8 mouse cellular contexts compared by ENCODE assay signal in the genomic region with DNA sequence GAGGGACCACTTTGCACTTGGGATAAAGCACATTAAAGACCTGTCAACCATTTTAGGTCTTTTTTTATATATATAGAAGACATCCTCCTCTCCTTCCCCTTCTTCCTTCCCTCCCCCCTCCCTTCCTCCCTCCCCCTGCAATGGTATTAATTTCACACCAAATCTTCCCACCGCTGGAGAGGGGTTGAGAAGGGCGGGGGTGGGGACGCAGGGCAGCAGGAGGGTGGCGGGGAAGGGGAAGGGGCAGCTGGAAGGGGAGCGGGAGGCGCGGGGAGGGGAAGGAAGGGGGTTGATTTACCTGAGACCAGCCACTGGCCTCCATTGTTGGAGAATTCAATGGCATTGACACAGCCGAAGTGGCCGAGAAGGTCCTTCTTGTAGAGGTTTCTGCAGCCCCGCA. TPM values are rescaled to one million over a fixed set of nuclear protein-coding genes. Genes with fewer than 3 reads are reported as not detected.
A peak's percentile ranks its signal among the peaks of the same experiment; 100 is the strongest.
DNase-seq lines count a peak whose midpoint lies in the region; ATAC-seq and TF ChIP-seq lines count a peak whose summit lies in the region.

No protein-coding gene starts in this region.

- H3K36me3 ChIP-seq in thymus, adult 2 months (ENCODE audit: control insufficient read depth, insufficient read depth, low read length), result no peaks in the 10 kb centered on the region
- H3K36me3 ChIP-seq in intestine, embryonic 16.5 days (ENCODE audit: control insufficient read depth, insufficient read depth, low read length), result no peaks in the 10 kb centered on the region

- H3K9ac ChIP-seq in intestine, embryonic 16.5 days (ENCODE audit: low read depth, low read length), result peak overlapping the region; percentile 97

- peak; percentile 5 for ATAC-seq in intestine, embryonic 16.5 days

- TF ChIP-seq CTCF in cerebellum, adult 2 months (IDR thresholded peaks at IDR 0.05; ENCODE audit: borderline replicate concordance, insufficient read depth, low read depth, low read length), result no peak
- no peak for TF ChIP-seq CTCF in thymus, adult 2 months (IDR thresholded peaks at IDR 0.05; ENCODE audit: borderline replicate concordance, control insufficient read depth, extremely low read depth, insufficient read depth, low read length, poor library complexity)
- no peak for TF ChIP-seq CTCF in olfactory bulb, adult 2 months (IDR thresholded peaks at IDR 0.05; ENCODE audit: insufficient read depth, low read depth, low read length)

- peak overlapping the region; percentile 81 for H3K4me2 ChIP-seq in intestine, embryonic 16.5 days (ENCODE audit: low read depth, low read length)

- H3K27me3 ChIP-seq in cerebellum, adult 2 months (ENCODE audit: control insufficient read depth, insufficient read depth, low read length), result no peaks in the 10 kb centered on the region
- no peaks in the 10 kb centered on the region for H3K27me3 ChIP-seq in thymus, adult 2 months (ENCODE audit: control insufficient read depth, insufficient read depth, low read length)
- no peaks in the 10 kb centered on the region for H3K27me3 ChIP-seq in intestine, embryonic 16.5 days (replicated peaks; ENCODE audit: control insufficient read depth, insufficient read depth, low read length)

- H3K4me1 ChIP-seq in cerebellum, adult 2 months (ENCODE audit: control insufficient read depth, insufficient read depth, low read length), result no peaks in the 10 kb centered on the region
- H3K4me1 ChIP-seq in thymus, adult 2 months (replicated peaks; ENCODE audit: control insufficient read depth, insufficient read depth, low read length), result peaks cover 4% of the 10 kb centered on the region
- H3K4me1 ChIP-seq in intestine, embryonic 16.5 days (ENCODE audit: control insufficient read depth, insufficient read depth, low read length), result peaks cover 19% of the 10 kb centered on the region
- peaks cover 3% of the 10 kb centered on the region; the same call in 1 of the 2 replicates for H3K4me1 ChIP-seq in olfactory bulb, adult 2 months (ENCODE audit: control insufficient read depth, insufficient read depth, low read length)

- H3K9me3 ChIP-seq in intestine, embryonic 16.5 days (ENCODE audit: control insufficient read depth, low read length), result no peaks in the 10 kb centered on the region

- DNase-seq in cerebellum, adult 2 months, result no peak
- DNase-seq in cerebellum, adult 9-10 months, result no peak
- no peak for DNase-seq in thymus, adult 2 months
- no peak for DNase-seq in thymus, postnatal 14 days
- DNase-seq in left cerebral cortex, adult 18-20 months (ENCODE audit: low spot score in 2 of 2), result no peak
- DNase-seq in right cerebral cortex, postnatal 4 days, result no peak

- 0% methylated on average over 9 of the region's 10 CpGs for WGBS in cerebellum, adult 2 months
- 0% methylated on average over 6 of the region's 10 CpGs for WGBS in thymus, adult 2 months
- 0% methylated on average over 10 of the region's 10 CpGs for WGBS in intestine, embryonic 16.5 days
- WGBS in olfactory bulb, adult 2 months, result 0% methylated on average over 10 of the region's 10 CpGs

- H3K27ac ChIP-seq in cerebellum, adult 2 months (ENCODE audit: insufficient read depth, low read length), result peak overlapping the region; percentile 74
- H3K27ac ChIP-seq in thymus, adult 2 months (ENCODE audit: control insufficient read depth, insufficient read depth, low read length), result peak overlapping the region; percentile 42; the same call in 1 of the 2 replicates
- H3K27ac ChIP-seq in intestine, embryonic 16.5 days (ENCODE audit: low read length), result peak overlapping the region; percentile 98
- H3K27ac ChIP-seq in olfactory bulb, adult 2 months (ENCODE audit: insufficient read depth, low read depth, low read length), result peak overlapping the region; percentile 68; the same call in 1 of the 2 replicates

- TF ChIP-seq POLR2A in cerebellum, adult 2 months (IDR thresholded peaks at IDR 0.05; ENCODE audit: borderline replicate concordance, insufficient read depth, low read length), result no peak
- no peak for TF ChIP-seq POLR2A in thymus, adult 2 months (IDR thresholded peaks at IDR 0.05; ENCODE audit: control insufficient read depth, extremely low read depth, insufficient read depth, low read length, poor library complexity)
- TF ChIP-seq POLR2A in olfactory bulb, adult 2 months (IDR thresholded peaks at IDR 0.05; ENCODE audit: insufficient read depth, low read depth, low read length), result no peak

- H3K4me3 ChIP-seq in cerebellum, adult 2 months (replicated peaks; ENCODE audit: insufficient read depth, low read depth, low read length), result peak overlapping the region; percentile 98
- H3K4me3 ChIP-seq in thymus, adult 2 months (ENCODE audit: control insufficient read depth, insufficient read depth, low read length), result peak overlapping the region; percentile 83
- peak overlapping the region; percentile 83 for H3K4me3 ChIP-seq in intestine, embryonic 16.5 days (ENCODE audit: low read length)
- H3K4me3 ChIP-seq in olfactory bulb, adult 2 months (ENCODE audit: insufficient read depth, low read depth, low read length), result peak overlapping the region; percentile 99

RNA-seq across cellular contexts. Expression of gene Dcaf5, which starts 0.5 kb away (rescaled TPM):
- polyA plus RNA-seq in cerebellum, adult 2 months (2012; rRNA removed), result 36.5 and 36.9 TPM in 2 replicates
- 31.9 and 34.8 TPM in 2 replicates for polyA plus RNA-seq in thymus, adult 2 months (2012; rRNA removed)
- 7.9 and 9.3 TPM in 2 replicates for polyA plus RNA-seq in intestine, embryonic 16.5 days (2015; fragmentation: Nextera tagmentation; extraction: Ambion mirVana)
- not detected in 2 replicates for polyA plus RNA-seq in olfactory bulb, adult 2 months (2012; ENCODE audit: insufficient read depth, insufficient read length, low replicate concordance, missing spikeins)
- 10 to 100 TPM; 70.9 to 74.1 TPM for total RNA-seq in left cerebral cortex, adult 18-20 months (2021)

RNA-seq across cellular contexts. Expression of gene Exd2, which starts 27.0 kb away (rescaled TPM):
- polyA plus RNA-seq in cerebellum, adult 2 months (2012; rRNA removed), result 61.5 and 68.0 TPM in 2 replicates
- 18.7 and 19.6 TPM in 2 replicates for polyA plus RNA-seq in thymus, adult 2 months (2012; rRNA removed)
- 21.0 and 21.2 TPM in 2 replicates for polyA plus RNA-seq in intestine, embryonic 16.5 days (2015; fragmentation: Nextera tagmentation; extraction: Ambion mirVana)
- not detected in 2 replicates for polyA plus RNA-seq in olfactory bulb, adult 2 months (2012; ENCODE audit: insufficient read depth, insufficient read length, low replicate concordance, missing spikeins)
- 100 to 1,000 TPM; 108 to 112 TPM for total RNA-seq in left cerebral cortex, adult 18-20 months (2021)

Comparison
In these comparisons a context has a peak if more than half of its experiments do, and no peak if none do; other contexts are left out.
1. H3K27ac ChIP-seq: peak in every context shown above with its lines; median percentile 98 in intestine, embryonic 16.5 days; 74 in cerebellum, adult 2 months; 68 in olfactory bulb, adult 2 months; 42 in thymus, adult 2 months.
2. RNA of gene Exd2, which starts 27.0 kb away (polyA plus RNA-seq): 61.5 to 68.0 TPM in cerebellum, adult 2 months, 21.0 to 21.2 TPM in intestine, embryonic 16.5 days and 18.7 to 19.6 TPM in thymus, adult 2 months; not detected in olfactory bulb, adult 2 months; every median in the first group is over 10 times any median in the second.
3. Peak in every context shown above with its lines, with median percentiles within 50 percentile points of each other: H3K4me3 ChIP-seq.